Mouse (Mus musculus) limb, embryonic 13.5 days (tissue): ENCODE data around the gene Mical2. TPM values are rescaled to one million over a fixed set of nuclear protein-coding genes. Genes with fewer than 3 reads are reported as not detected.

Experiments
- ATAC-seq: fragments of 200-750 bp; cut with Nextera tagmentation; 2 replicates; pipeline ENCODE4 v1.8.0; 2017; ENCODE audit warnings: low read depth, moderate number of reproducible peaks, moderate TSS enrichment; ENCODE audit not compliant: low FRiP score
- H3K27ac ChIP-seq: fragments of 300-500 bp; sonication (generic); 2 replicates; pipeline ENCODE4 v1.5.1; 2015; ENCODE audit warnings: inconsistent platforms, mild to moderate bottlenecking, moderate library complexity
- H3K27me3 ChIP-seq: fragments of 300-500 bp; sonication (generic); 2 replicates; pipeline ENCODE4 v1.6.1; 2015; ENCODE audit warnings: mild to moderate bottlenecking, inconsistent platforms
- H3K36me3 ChIP-seq: fragments of 300-500 bp; sonication (generic); 2 replicates; pipeline ENCODE4 v1.6.1; 2015; ENCODE audit warnings: inconsistent platforms, mild to moderate bottlenecking, moderate library complexity
- H3K4me1 ChIP-seq: fragments of 300-500 bp; sonication (generic); 2 replicates; pipeline ENCODE4 v1.6.1; 2015; ENCODE audit warnings: inconsistent platforms
- H3K4me2 ChIP-seq: fragments of 300-500 bp; sonication (generic); replicated peaks from 2 replicates; pipeline ENCODE4 v1.6.1; 2015; ENCODE audit warnings: inconsistent platforms, mild to moderate bottlenecking, moderate library complexity
- H3K4me3 ChIP-seq: fragments of 300-500 bp; sonication (generic); 2 replicates; pipeline ENCODE4 v1.5.1; 2015; ENCODE audit warnings: moderate library complexity, mild to moderate bottlenecking, inconsistent platforms
- H3K9ac ChIP-seq: fragments of 300-500 bp; sonication (generic); 2 replicates; pipeline ENCODE4 v1.6.1; 2015; ENCODE audit warnings: mild to moderate bottlenecking, inconsistent platforms
- H3K9me3 ChIP-seq: fragments of 300-500 bp; sonication (generic); 2 replicates; pipeline ENCODE4 v1.6.1; 2016; ENCODE audit warnings: inconsistent platforms
- WGBS: fragments of 180-500 bp; shearing (Covaris S2); methylation state at CpG from one replicate; pipeline ENCODE4 v1.1.7; 2015; 5-methylcytosine and 5-hydroxymethylcytosine counted together
- polyA plus RNA-seq: library from polyadenylated mRNA; unstranded; fragments of >200 nt; fragmentation: Nextera tagmentation; extraction: Ambion mirVana; gene quantifications from 2 replicates; pipeline ENCODE4 v1.2.1, GENCODE M21; 2015

Mical2 gene
- polyA plus RNA-seq, 1 experiment from 2014 or later: 2.3 TPM

DNA sequence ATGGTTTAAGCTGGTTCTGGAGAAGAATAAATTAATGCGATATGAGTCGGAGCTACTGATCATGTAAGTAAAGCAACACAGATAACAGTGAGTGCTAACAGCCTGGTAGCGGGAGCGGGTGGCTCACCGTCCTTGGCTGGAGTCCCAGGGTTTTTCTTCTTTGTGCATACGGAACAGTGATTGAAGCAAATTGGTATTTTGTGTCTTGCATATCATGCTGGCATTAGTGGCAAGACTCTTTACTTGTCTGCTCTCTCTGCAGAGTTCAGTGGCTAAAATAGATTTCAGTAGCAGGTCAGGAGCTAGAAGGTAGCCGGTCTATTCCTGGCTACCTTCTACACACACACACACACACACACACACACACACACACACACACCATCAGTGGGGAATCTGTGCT, 181.9 kb downstream of the Mical2 start:
- ATAC-seq: no peak
- Histone ChIP-seq H3K27me3 (no peaks in the 10 kb centered on the region; the same call in 1 of the 2 replicates), H3K9ac (no peak overlapping the region), H3K4me1 (peaks cover 7% of the 10 kb centered on the region), H3K4me3 (no peak overlapping the region), H3K27ac (no peak overlapping the region), H3K9me3 (no peaks in the 10 kb centered on the region), H3K4me2 (no peak overlapping the region), H3K36me3 (no peaks in the 10 kb centered on the region)
- 84% methylated on average over 7 of the region's 7 CpGs for WGBS

GRCm38 (mm10) chr7:112409991-112410390, 184.3 kb downstream of the Mical2 start:
- H3K27me3 ChIP-seq: no peaks in the 10 kb centered on the region; the same call in 1 of the 2 replicates
- H3K27ac ChIP-seq: no peak overlapping the region
- 81% methylated on average over 3 of the region's 3 CpGs for WGBS

GRCm38 (mm10) chr7:112413286-112413685, 187.6 kb downstream of the Mical2 start:
- Histone ChIP-seq H3K9ac (no peak overlapping the region), H3K4me1 (peaks cover 22% of the 10 kb centered on the region), H3K27ac (no peak overlapping the region), H3K4me2 (no peak overlapping the region), H3K4me3 (no peak overlapping the region), H3K27me3 (no peaks in the 10 kb centered on the region), H3K9me3 (no peaks in the 10 kb centered on the region), H3K36me3 (no peaks in the 10 kb centered on the region)
- 76% methylated on average over 6 of the region's 6 CpGs for WGBS
- ATAC-seq: no peak

More at GRCm38 (mm10) chr7:112409991-112410390, 184.3 kb downstream of the Mical2 start:
- Histone ChIP-seq H3K4me1 (peaks cover 4% of the 10 kb centered on the region), H3K4me2 (no peak overlapping the region), H3K36me3 (no peaks in the 10 kb centered on the region), H3K9ac (no peak overlapping the region), H3K9me3 (no peaks in the 10 kb centered on the region), H3K4me3 (no peak overlapping the region)
- no peak for ATAC-seq

DNA sequence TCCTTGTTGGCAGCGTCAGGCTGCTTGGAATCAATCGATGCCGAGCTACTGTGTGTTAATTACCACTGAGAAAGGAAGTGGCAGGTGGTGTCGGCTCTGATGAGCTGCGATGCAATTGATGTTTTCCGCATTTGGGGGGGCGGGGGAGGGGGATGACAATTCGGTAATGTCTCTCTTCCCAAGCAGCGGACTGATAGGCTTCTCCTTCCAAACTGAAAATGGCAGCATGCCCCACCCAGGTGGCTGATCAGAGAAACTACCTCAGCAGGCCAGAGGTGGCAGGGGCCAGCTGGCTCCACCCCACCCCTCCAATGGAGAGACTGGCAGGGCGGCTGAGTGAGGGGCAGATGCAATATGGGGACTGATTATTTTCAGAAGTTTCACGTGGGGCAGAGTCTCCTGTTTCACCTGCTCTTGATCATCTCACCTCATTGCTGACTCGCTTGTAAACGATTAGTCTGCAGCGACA, 190.4 kb downstream of the Mical2 start:
- no peaks in the 10 kb centered on the region for H3K9me3 ChIP-seq
- peak overlapping the region; percentile 11; the same call in 1 of the 2 replicates for H3K4me3 ChIP-seq
- no peaks in the 10 kb centered on the region for H3K27me3 ChIP-seq
- H3K4me2 ChIP-seq: peak overlapping the region; percentile 49
- ATAC-seq: no peak
- WGBS: 6% methylated on average over 14 of the region's 14 CpGs
- no peak overlapping the region for H3K27ac ChIP-seq
- 0 out of 2 replicates have a peak overlapping the region, but pooled peaks have one; percentile 39 for H3K9ac ChIP-seq
- no peaks in the 10 kb centered on the region for H3K36me3 ChIP-seq
- H3K4me1 ChIP-seq: peaks cover 22% of the 10 kb centered on the region

DNA sequence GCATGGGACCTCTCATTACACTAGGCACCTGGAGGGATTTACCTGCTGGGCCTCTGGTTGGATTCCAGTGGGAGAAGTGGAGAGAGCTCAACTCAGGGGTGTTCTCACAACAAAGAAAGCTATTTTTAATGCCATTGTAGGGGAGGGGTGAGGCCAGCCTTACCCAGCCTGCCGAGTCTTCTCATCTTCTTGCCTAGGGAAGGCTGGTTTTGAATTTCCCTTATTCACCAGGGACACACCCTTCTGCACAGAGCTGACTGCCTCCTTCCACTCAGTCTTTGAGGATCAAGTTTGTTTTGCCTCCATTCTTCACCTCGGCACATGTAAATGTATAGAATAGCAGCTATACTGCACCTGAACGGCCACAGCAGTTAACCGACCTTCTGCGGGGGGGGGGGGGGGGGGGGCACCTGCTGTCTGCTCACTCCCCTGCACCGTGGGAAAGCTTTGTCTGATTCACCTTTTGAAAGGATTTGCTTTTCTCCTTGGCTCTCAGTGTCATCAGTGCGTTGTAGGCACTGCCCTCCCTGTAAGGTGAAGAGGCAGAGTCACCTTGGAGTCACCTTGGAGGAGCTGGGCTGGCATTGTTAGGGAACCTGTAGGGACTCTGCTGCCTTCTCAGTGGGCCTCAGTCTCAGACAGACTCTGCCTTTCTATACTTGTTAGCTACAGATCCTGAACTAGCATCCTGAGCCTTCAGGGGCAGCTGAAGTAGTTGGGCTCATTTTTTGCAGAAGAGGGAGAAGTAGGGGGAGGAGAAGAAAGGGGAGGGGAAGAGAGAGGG, 191.3 kb downstream of the Mical2 start:
- Histone ChIP-seq H3K36me3 (no peaks in the 10 kb centered on the region), H3K4me2 (peak overlapping the region; percentile 49), H3K4me3 (no peak overlapping the region), H3K27me3 (no peaks in the 10 kb centered on the region), H3K27ac (no peak overlapping the region), H3K4me1 (peaks cover 22% of the 10 kb centered on the region), H3K9ac (no peak overlapping the region), H3K9me3 (no peaks in the 10 kb centered on the region)
- WGBS: 5% methylated on average over 7 of the region's 7 CpGs
- ATAC-seq: no peak

DNA sequence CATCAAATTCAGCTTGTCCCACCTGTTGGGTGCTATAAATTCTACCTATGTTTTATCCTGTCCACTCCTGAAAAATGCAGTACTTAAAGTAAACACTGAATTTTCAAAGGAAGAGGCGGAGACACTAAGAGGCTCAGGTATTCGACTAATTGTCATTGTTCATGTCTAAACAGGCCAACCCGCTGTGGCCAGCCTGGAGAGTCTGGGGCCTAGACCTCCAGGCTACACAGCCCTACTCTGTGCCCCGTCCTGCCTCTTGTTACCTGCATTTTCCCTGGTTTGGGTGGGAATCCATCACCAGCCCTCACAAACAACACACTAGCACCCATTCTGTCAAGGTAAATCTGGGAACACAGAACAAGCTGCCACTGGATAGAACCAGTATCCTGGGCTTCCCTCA, 191.9 kb downstream of the Mical2 start:
- 69% methylated on average over 4 of the region's 4 CpGs for WGBS
- H3K9ac ChIP-seq: no peak overlapping the region
- no peaks in the 10 kb centered on the region for H3K36me3 ChIP-seq
- ATAC-seq: 0 out of 2 replicates have a peak, but pooled peaks have one; percentile 29
- no peaks in the 10 kb centered on the region for H3K27me3 ChIP-seq
- no peak overlapping the region for H3K27ac ChIP-seq
- no peak overlapping the region for H3K4me3 ChIP-seq
- no peaks in the 10 kb centered on the region for H3K9me3 ChIP-seq
- H3K4me2 ChIP-seq: no peak overlapping the region
- peaks cover 22% of the 10 kb centered on the region for H3K4me1 ChIP-seq

- H3K4me1 ChIP-seq: peaks cover 12% of the 10 kb centered on the region
- H3K4me2 ChIP-seq: no peak overlapping the region
- H3K36me3 ChIP-seq: no peaks in the 10 kb centered on the region
- no peak overlapping the region for H3K9ac ChIP-seq
- H3K27ac ChIP-seq: no peak overlapping the region
- 84% methylated on average over 4 of the region's 4 CpGs for WGBS
- H3K4me3 ChIP-seq: no peak overlapping the region
- ATAC-seq: no peak
- no peaks in the 10 kb centered on the region for H3K9me3 ChIP-seq
- H3K27me3 ChIP-seq: no peaks in the 10 kb centered on the region
These were observed 197.8 kb downstream of the Mical2 start for GRCm38 (mm10) chr7:112423438-112423837.

- no peaks in the 10 kb centered on the region for H3K27me3 ChIP-seq
- WGBS: 52% methylated on average over 5 of the region's 5 CpGs
- H3K36me3 ChIP-seq: peaks cover 3% of the 10 kb centered on the region; the same call in 1 of the 2 replicates
- no peak for ATAC-seq
- H3K4me2 ChIP-seq: peak overlapping the region; percentile 73
- peaks cover 3% of the 10 kb centered on the region; the same call in 1 of the 2 replicates for H3K9me3 ChIP-seq
- 0 out of 2 replicates have a peak overlapping the region, but pooled peaks have one; percentile 93 for H3K9ac ChIP-seq
- H3K27ac ChIP-seq: peak overlapping the region; percentile 99; the same call in 1 of the 2 replicates
- peaks cover 22% of the 10 kb centered on the region for H3K4me1 ChIP-seq
- peak overlapping the region; percentile 77 for H3K4me3 ChIP-seq
These were observed 201.2 kb downstream of the Mical2 start for GRCm38 (mm10) chr7:112426811-112427210.

DNA sequence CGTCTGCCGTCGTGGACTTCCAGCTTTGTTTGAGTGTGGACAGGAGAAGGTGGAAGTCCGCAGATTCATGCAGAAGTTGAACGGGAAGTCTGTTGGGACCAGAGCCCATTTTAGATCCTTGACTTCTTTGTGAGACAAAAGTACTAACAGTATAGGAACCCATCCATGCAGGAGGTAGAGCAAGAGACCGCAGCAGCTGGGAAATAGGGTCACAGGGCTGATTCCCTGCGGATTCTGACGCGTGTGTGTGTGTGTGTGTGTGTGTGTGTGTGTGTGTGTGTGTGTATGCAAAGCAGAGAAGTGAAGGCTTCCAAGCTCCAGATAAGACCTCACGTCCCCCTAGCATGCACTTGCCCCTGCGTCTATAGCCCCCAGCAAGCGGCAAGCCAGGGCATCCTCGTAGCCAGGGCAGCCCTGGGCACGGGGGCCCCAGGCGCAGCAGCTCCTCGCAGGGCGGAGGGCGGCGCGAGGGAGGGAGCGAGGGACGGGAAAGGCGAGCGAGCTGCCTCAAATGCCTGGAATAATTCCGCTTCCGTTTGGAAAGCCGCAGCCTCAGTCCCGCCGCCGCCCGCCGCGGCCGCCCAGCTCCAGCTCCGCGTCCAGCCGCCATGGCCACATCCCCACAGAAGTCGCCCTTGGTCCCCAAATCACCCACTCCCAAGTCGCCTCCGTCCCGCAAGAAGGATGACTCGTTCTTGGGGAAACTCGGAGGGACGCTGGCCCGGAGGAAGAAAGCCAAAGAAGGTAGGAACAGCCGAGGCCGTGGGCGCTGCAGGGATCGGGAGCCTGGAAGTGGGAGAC, 201.9 kb downstream of the Mical2 start, which contains the start of gene Parva:
Gene Parva (plus strand): TSS at position 149 of the 801 bp plus-strand sequence.
- peak within 1 kb of the TSS; percentile 77 for H3K4me3 ChIP-seq
- peaks cover 22% of the 10 kb centered on the region for H3K4me1 ChIP-seq
- WGBS: 1% methylated on average over 47 of the region's 49 CpGs
- no peaks in the 10 kb centered on the region for H3K27me3 ChIP-seq
- H3K36me3 ChIP-seq: peaks cover 3% of the 10 kb centered on the region; the same call in 1 of the 2 replicates
- peak within 1 kb of the TSS; percentile 93 for H3K9ac ChIP-seq
- peak; percentile 80 for ATAC-seq
- H3K9me3 ChIP-seq: peaks cover 3% of the 10 kb centered on the region; the same call in 1 of the 2 replicates
- peak within 1 kb of the TSS; percentile 99 for H3K27ac ChIP-seq
- H3K4me2 ChIP-seq: peak within 1 kb of the TSS; percentile 73

- Histone ChIP-seq H3K4me1 (peaks cover 22% of the 10 kb centered on the region), H3K4me3 (peak overlapping the region; percentile 77), H3K9ac (peak overlapping the region; percentile 93), H3K9me3 (peaks cover 3% of the 10 kb centered on the region; the same call in 1 of the 2 replicates), H3K4me2 (peak overlapping the region; percentile 73), H3K27ac (peak overlapping the region; percentile 99), H3K36me3 (peaks cover 3% of the 10 kb centered on the region; the same call in 1 of the 2 replicates), H3K27me3 (no peaks in the 10 kb centered on the region)
- under 1% methylated on average over 22 of the region's 22 CpGs for WGBS
- ATAC-seq: peak; percentile 90
These were observed 202.5 kb downstream of the Mical2 start for GRCm38 (mm10) chr7:112428158-112428535.

GRCm38 (mm10) chr7:112439846-112440245, 214.2 kb downstream of the Mical2 start:
- peaks cover 13% of the 10 kb centered on the region for H3K36me3 ChIP-seq
- no peak overlapping the region for H3K27ac ChIP-seq
- WGBS: 80% methylated on average over 3 of the region's 3 CpGs
- H3K9ac ChIP-seq: no peak overlapping the region
- peaks cover 9% of the 10 kb centered on the region for H3K9me3 ChIP-seq
- ATAC-seq: no peak
- no peak overlapping the region for H3K4me3 ChIP-seq
- no peaks in the 10 kb centered on the region for H3K27me3 ChIP-seq
- no peak overlapping the region for H3K4me2 ChIP-seq
- H3K4me1 ChIP-seq: peaks cover 46% of the 10 kb centered on the region
